Mouse (Mus musculus) E14TG2a.4 (cell line): ENCODE results near the gene Mei4.

Source experiments
- H3K27me3 ChIP-seq: 2 replicates; pipeline ENCODE4 v1.6.1; 2014; ENCODE audit warnings: low read length, control low read depth; ENCODE audit not compliant: insufficient read depth
- H3K36me3 ChIP-seq: 2 replicates; pipeline ENCODE4 v1.6.1; 2014; ENCODE audit warnings: low read length, control low read depth; ENCODE audit not compliant: insufficient read depth
- H3K4me1 ChIP-seq: replicated peaks from 2 replicates; pipeline ENCODE4 v1.6.1; 2014; ENCODE audit warnings: low read depth, low read length, control low read depth
- H3K4me3 ChIP-seq: replicated peaks from 2 replicates; pipeline ENCODE4 v1.5.1; 2014; ENCODE audit warnings: mild to moderate bottlenecking, low read length
- H3K9me3 ChIP-seq: 2 replicates; pipeline ENCODE4 v1.6.1; 2014; ENCODE audit warnings: low read length, control low read depth
- CTCF ChIP-seq: conservative IDR thresholded peaks from 2 replicates; pipeline ENCODE4 v1.5.1; 2014; ENCODE audit warnings: low read length
- NANOG ChIP-seq: IDR thresholded peaks from 2 replicates; pipeline ENCODE4 v1.6.1; 2014; ENCODE audit warnings: borderline replicate concordance, low read length, mixed read lengths
- POU5F1 ChIP-seq: IDR thresholded peaks from 2 replicates; pipeline ENCODE4 v1.6.1; 2014; ENCODE audit warnings: low read length, borderline replicate concordance

The Mei4 gene

GRCm38 (mm10) chr9:81863181-81863887 lies at the start of gene Mei4:
TSS of gene Mei4 (plus strand) at chr9:81863670.
- H3K27me3 ChIP-seq = no peaks in the 10 kb centered on the region
- peak within 1 kb of the TSS; percentile 78 for H3K4me3 ChIP-seq
- TF ChIP-seq POU5F1 (no peak), NANOG (no peak), CTCF (peak; percentile 35)
- no peaks in the 10 kb centered on the region for H3K36me3 ChIP-seq
- H3K4me1 ChIP-seq = peaks cover 21% of the 10 kb centered on the region
- H3K9me3 ChIP-seq = no peaks in the 10 kb centered on the region

GRCm38 (mm10) chr9:81819715-81820373 lies 43.6 kb upstream of the Mei4 start:
- Histone ChIP-seq H3K9me3 (no peaks in the 10 kb centered on the region), H3K27me3 (no peaks in the 10 kb centered on the region), H3K36me3 (no peaks in the 10 kb centered on the region), H3K4me1 (no peaks in the 10 kb centered on the region), H3K4me3 (no peak overlapping the region)
- TF ChIP-seq NANOG (no peak), CTCF (no peak), POU5F1 (no peak)

- H3K36me3 ChIP-seq = no peaks in the 10 kb centered on the region
- no peaks in the 10 kb centered on the region for H3K9me3 ChIP-seq
- TF ChIP-seq NANOG (no peak), POU5F1 (no peak), CTCF (no peak)
- H3K4me1 ChIP-seq = no peaks in the 10 kb centered on the region
- no peaks in the 10 kb centered on the region for H3K27me3 ChIP-seq
- no peak overlapping the region for H3K4me3 ChIP-seq
Observed at GRCm38 (mm10) chr9:81827560-81827959, 35.9 kb upstream of the Mei4 start.

GRCm38 (mm10) chr9:81834056-81834455 lies 29.4 kb upstream of the Mei4 start:
- Histone ChIP-seq H3K4me1 (no peaks in the 10 kb centered on the region), H3K4me3 (no peak overlapping the region), H3K9me3 (no peaks in the 10 kb centered on the region), H3K27me3 (no peaks in the 10 kb centered on the region), H3K36me3 (no peaks in the 10 kb centered on the region)
- no peak for TF ChIP-seq CTCF
- TF ChIP-seq NANOG = no peak
- TF ChIP-seq POU5F1 = no peak

- Histone ChIP-seq H3K9me3 (no peaks in the 10 kb centered on the region), H3K4me3 (no peak overlapping the region), H3K27me3 (no peaks in the 10 kb centered on the region), H3K36me3 (no peaks in the 10 kb centered on the region), H3K4me1 (peaks cover 17% of the 10 kb centered on the region)
- TF ChIP-seq CTCF = no peak
Observed at GRCm38 (mm10) chr9:81858861-81859260, 4.6 kb upstream of the Mei4 start.

GRCm38 (mm10) chr9:81863888-81864234 lies 391 bp downstream of the Mei4 start:
- H3K9me3 ChIP-seq = no peaks in the 10 kb centered on the region
- peaks cover 16% of the 10 kb centered on the region for H3K4me1 ChIP-seq
- no peaks in the 10 kb centered on the region for H3K36me3 ChIP-seq

GRCm38 (mm10) chr9:81866032-81866431 lies 2.6 kb downstream of the Mei4 start:
- Histone ChIP-seq H3K9me3 (no peaks in the 10 kb centered on the region), H3K36me3 (no peaks in the 10 kb centered on the region), H3K4me3 (no peak overlapping the region), H3K27me3 (no peaks in the 10 kb centered on the region), H3K4me1 (peaks cover 12% of the 10 kb centered on the region; the same call in 1 of the 2 replicates)
- no peak for TF ChIP-seq CTCF
- TF ChIP-seq POU5F1 = no peak
- TF ChIP-seq NANOG = no peak

More at GRCm38 (mm10) chr9:81863888-81864234, 391 bp downstream of the Mei4 start:
- H3K4me3 ChIP-seq = peak overlapping the region; percentile 78
- no peaks in the 10 kb centered on the region for H3K27me3 ChIP-seq
- no peak for TF ChIP-seq NANOG

GRCm38 (mm10) chr9:81921456-81921855 lies 58.0 kb downstream of the Mei4 start:
- Histone ChIP-seq H3K9me3 (peaks cover 4% of the 10 kb centered on the region; the same call in 1 of the 2 replicates), H3K27me3 (no peaks in the 10 kb centered on the region), H3K36me3 (no peaks in the 10 kb centered on the region), H3K4me1 (no peaks in the 10 kb centered on the region), H3K4me3 (no peak overlapping the region)
- TF ChIP-seq NANOG = no peak
- TF ChIP-seq CTCF = no peak
- no peak for TF ChIP-seq POU5F1

GRCm38 (mm10) chr9:81924744-81925143 lies 61.3 kb downstream of the Mei4 start:
- Histone ChIP-seq H3K9me3 (no peaks in the 10 kb centered on the region), H3K27me3 (no peaks in the 10 kb centered on the region), H3K4me3 (no peak overlapping the region), H3K36me3 (no peaks in the 10 kb centered on the region), H3K4me1 (no peaks in the 10 kb centered on the region)
- TF ChIP-seq CTCF (no peak), NANOG (no peak), POU5F1 (no peak)
